Mouse (Mus musculus): ENCODE measurements around the gene Lrmda. TPM values are rescaled to one million over a fixed set of nuclear protein-coding genes. Genes with fewer than 3 reads are reported as not detected.

Gene Lrmda
- polyA plus RNA-seq (2015; fragmentation: Illumina TruSeq; extraction: RNeasy Lipid Tissue Mini Kit (QIAGEN cat#74804); ENCODE audit: insufficient read depth, low replicate concordance): 5.8 TPM

GRCm38 (mm10) chr14:22019252-22019948 is at the start of gene Lrmda:
Gene Lrmda (plus strand): TSS chr14:22019712.

GRCm38 (mm10) chr14:21989291-21989913 is 30.1 kb upstream of the Lrmda start, which contains the start of gene Zfp503:
Gene Zfp503 (minus strand): TSS chr14:21989601.

Other genes starting within 250 kb of the Lrmda start
- gene Vdac2, start 194.5 kb upstream of the Lrmda start, polyA plus RNA-seq (2015; fragmentation: Illumina TruSeq; extraction: RNeasy Lipid Tissue Mini Kit (QIAGEN cat#74804); ENCODE audit: insufficient read depth, low replicate concordance): 248 TPM
- 2.9 TPM for gene Comtd1, start 170.7 kb upstream of the Lrmda start, polyA plus RNA-seq (2015; fragmentation: Illumina TruSeq; extraction: RNeasy Lipid Tissue Mini Kit (QIAGEN cat#74804); ENCODE audit: insufficient read depth, low replicate concordance)
- 2.4 TPM for gene Zfp503, start 30.1 kb upstream of the Lrmda start, polyA plus RNA-seq (2015; fragmentation: Illumina TruSeq; extraction: RNeasy Lipid Tissue Mini Kit (QIAGEN cat#74804); ENCODE audit: insufficient read depth, low replicate concordance)

All from spleen, adult 10 weeks (tissue).